Mouse (Mus musculus) E14TG2a.4 (cell line): Measurements from ENCODE around the gene Trim71.

Experiments used
- CTCF ChIP-seq: conservative IDR thresholded peaks from 2 replicates; pipeline ENCODE4 v1.5.1; 2014; ENCODE audit warnings: low read length
- NANOG ChIP-seq: IDR thresholded peaks from 2 replicates; pipeline ENCODE4 v1.6.1; 2014; ENCODE audit warnings: borderline replicate concordance, low read length, mixed read lengths
- POU5F1 ChIP-seq: IDR thresholded peaks from 2 replicates; pipeline ENCODE4 v1.6.1; 2014; ENCODE audit warnings: low read length, borderline replicate concordance

DNA sequence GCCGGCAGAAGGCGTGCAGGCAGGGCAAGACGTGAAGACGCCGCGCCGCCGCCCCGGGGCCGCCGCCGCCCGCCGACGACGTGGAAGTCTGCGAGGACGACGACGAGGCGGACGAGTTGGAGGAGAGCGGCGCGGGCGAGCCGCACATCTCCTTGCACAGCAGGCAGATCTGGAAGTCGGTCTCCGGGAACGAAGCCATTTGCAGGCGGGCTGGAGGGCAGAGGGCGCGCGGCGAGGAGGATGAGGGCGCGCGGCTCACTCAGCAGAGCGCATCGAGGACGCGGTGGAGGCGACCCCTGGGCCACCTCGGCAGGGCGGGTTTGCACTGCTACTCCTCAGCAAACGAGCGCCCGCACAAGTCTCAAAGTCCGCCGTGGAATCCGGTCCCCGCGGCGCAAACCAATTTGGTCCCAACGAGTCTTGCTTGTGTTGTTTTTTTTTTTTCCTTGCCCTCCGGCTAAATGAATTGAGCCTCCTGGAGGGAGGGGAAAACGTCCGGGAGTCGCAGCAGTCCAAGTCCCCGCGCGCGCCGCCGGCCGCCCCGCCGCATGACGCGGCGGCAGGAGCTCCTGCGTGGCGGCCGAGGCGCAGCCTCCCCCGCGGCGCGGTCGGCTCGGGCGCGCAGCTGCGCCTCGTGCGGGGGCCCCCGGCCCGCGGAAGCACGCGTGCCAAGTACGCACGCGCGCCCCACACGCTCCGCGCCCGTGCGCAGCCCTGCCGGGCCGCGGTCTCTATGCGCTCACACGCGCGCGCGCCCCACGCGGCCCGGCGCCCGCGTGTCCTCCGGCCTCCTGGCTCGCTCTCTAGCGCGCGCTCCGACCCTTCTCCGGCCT lies 1.0 kb downstream of the Trim71 start:
- no peak for TF ChIP-seq CTCF
- no peak for TF ChIP-seq NANOG
- no peak for TF ChIP-seq POU5F1
